Mouse (Mus musculus): ENCODE results near the gene Tnfrsf13b.
"Not testable (repeated sequence)": the region's sequence is repeated elsewhere in the genome, so short reads cannot be mapped to it uniquely, and the experiment has no call there.

Gene Tnfrsf13b

GRCm38 (mm10) chr11:61127421-61128055 is 983 bp downstream of the Tnfrsf13b start:
- DNase-seq (ENCODE audit: low spot score in 2 of 2) = no peak

GRCm38 (mm10) chr11:61129305-61129704 is 2.8 kb downstream of the Tnfrsf13b start:
- DNase-seq (ENCODE audit: low spot score in 2 of 2) = no peak

- not testable (repeated sequence) for DNase-seq (ENCODE audit: low spot score in 2 of 2)
These were observed 4.1 kb downstream of the Tnfrsf13b start for GRCm38 (mm10) chr11:61130646-61131045.

GRCm38 (mm10) chr11:61132943-61133342 is 6.4 kb downstream of the Tnfrsf13b start:
- DNase-seq (ENCODE audit: low spot score in 2 of 2) = no peak

GRCm38 (mm10) chr11:61141693-61142092 is 15.1 kb downstream of the Tnfrsf13b start:
- DNase-seq (ENCODE audit: low spot score in 2 of 2) = no peak

- DNase-seq (ENCODE audit: low spot score in 2 of 2) = peak; percentile 85 to 86
These were observed 15.7 kb downstream of the Tnfrsf13b start for GRCm38 (mm10) chr11:61142262-61142661.

- DNase-seq (ENCODE audit: low spot score in 2 of 2) = no peak
These were observed 16.5 kb downstream of the Tnfrsf13b start for GRCm38 (mm10) chr11:61142941-61143530.

- peak; percentile 53 to 61 for DNase-seq (ENCODE audit: low spot score in 2 of 2)
These were observed 17.3 kb downstream of the Tnfrsf13b start for GRCm38 (mm10) chr11:61143564-61144469.

GRCm38 (mm10) chr11:61145551-61145950 is 19.0 kb downstream of the Tnfrsf13b start:
- DNase-seq (ENCODE audit: low spot score in 2 of 2) = no peak

GRCm38 (mm10) chr11:61146645-61147299 is 20.2 kb downstream of the Tnfrsf13b start:
- no peak for DNase-seq (ENCODE audit: low spot score in 2 of 2)

GRCm38 (mm10) chr11:61147300-61147683 is 20.7 kb downstream of the Tnfrsf13b start:
- no peak for DNase-seq (ENCODE audit: low spot score in 2 of 2)

GRCm38 (mm10) chr11:61150233-61151001 is 23.9 kb downstream of the Tnfrsf13b start:
- no peak for DNase-seq (ENCODE audit: low spot score in 2 of 2)

GRCm38 (mm10) chr11:61155727-61156126 is 29.2 kb downstream of the Tnfrsf13b start:
- peak; percentile 70 to 72 for DNase-seq (ENCODE audit: low spot score in 2 of 2)

- no peak for DNase-seq (ENCODE audit: low spot score in 2 of 2)
These were observed 31.6 kb downstream of the Tnfrsf13b start for GRCm38 (mm10) chr11:61158141-61158540.

- DNase-seq (ENCODE audit: low spot score in 2 of 2) = peak in 1 of 2 experiments; percentile 15
These were observed 33.5 kb downstream of the Tnfrsf13b start for GRCm38 (mm10) chr11:61159796-61160732.

GRCm38 (mm10) chr11:61161121-61161520 is 34.6 kb downstream of the Tnfrsf13b start:
- no peak for DNase-seq (ENCODE audit: low spot score in 2 of 2)

GRCm38 (mm10) chr11:61162776-61163175 is 36.2 kb downstream of the Tnfrsf13b start:
- DNase-seq (ENCODE audit: low spot score in 2 of 2) = no peak

- DNase-seq (ENCODE audit: low spot score in 2 of 2) = no peak
These were observed 36.8 kb downstream of the Tnfrsf13b start for GRCm38 (mm10) chr11:61163341-61163740.

GRCm38 (mm10) chr11:61164366-61164765 is 37.8 kb downstream of the Tnfrsf13b start:
- DNase-seq (ENCODE audit: low spot score in 2 of 2) = no peak

GRCm38 (mm10) chr11:61164881-61165280 is 38.3 kb downstream of the Tnfrsf13b start:
- DNase-seq (ENCODE audit: low spot score in 2 of 2) = no peak
